Mouse (Mus musculus) cortical plate, adult 2 months (tissue): ENCODE results near the gene Pax7. TPM values are rescaled to one million over a fixed set of nuclear protein-coding genes. Genes with fewer than 3 reads are reported as not detected.

ENCODE experiments used
- H3K27ac ChIP-seq: fragments of 200-500 bp; 2 replicates; pipeline ENCODE4 v1.5.1; 2012; ENCODE audit warnings: low read length, control low read depth, inconsistent platforms; ENCODE audit not compliant: insufficient read depth
- H3K4me1 ChIP-seq: fragments of 200-500 bp; 2 replicates; pipeline ENCODE4 v1.6.1; 2011; ENCODE audit warnings: low read length; ENCODE audit not compliant: control insufficient read depth, insufficient read depth
- H3K4me3 ChIP-seq: fragments of 200-500 bp; 2 replicates; pipeline ENCODE4 v1.5.1; 2011; ENCODE audit warnings: mild to moderate bottlenecking, low read length, control low read depth; ENCODE audit not compliant: insufficient read depth
- CTCF ChIP-seq: fragments of 200-500 bp; IDR thresholded peaks from 2 replicates; pipeline ENCODE4 v1.5.1; 2011; ENCODE audit warnings: mild to moderate bottlenecking, control low read depth, low read length; ENCODE audit not compliant: insufficient read depth; ENCODE audit errors: extremely low read depth
- POLR2A ChIP-seq: fragments of 200-500 bp; IDR thresholded peaks from 2 replicates; pipeline ENCODE4 v1.6.1; 2011; ENCODE audit warnings: mild to moderate bottlenecking, low read length, control low read depth; ENCODE audit not compliant: insufficient read depth; ENCODE audit errors: extremely low read depth
- polyA plus RNA-seq: library from polyadenylated mRNA; depleted of rRNA; stranded (reverse); fragments of >200 nt; gene quantifications from 2 replicates; pipeline ENCODE4 v1.2.3, GENCODE M21; 2012

Gene Pax7
- polyA plus RNA-seq, 1 experiment, result not detected

- TF ChIP-seq POLR2A (no peak), CTCF (no peak)
- H3K4me1 ChIP-seq, result no peaks in the 10 kb centered on the region
- no peak overlapping the region for H3K4me3 ChIP-seq
- H3K27ac ChIP-seq, result no peak overlapping the region
These were observed 21.4 kb downstream of the Pax7 start for GRCm38 (mm10) chr4:139811901-139812300.

- Histone ChIP-seq H3K27ac (no peak overlapping the region), H3K4me1 (no peaks in the 10 kb centered on the region), H3K4me3 (no peak overlapping the region)
- TF ChIP-seq POLR2A, result no peak
These were observed 21.9 kb downstream of the Pax7 start for GRCm38 (mm10) chr4:139811475-139811874.

- Histone ChIP-seq H3K27ac (no peak overlapping the region), H3K4me1 (no peaks in the 10 kb centered on the region), H3K4me3 (no peak overlapping the region)
- no peak for TF ChIP-seq CTCF
- no peak for TF ChIP-seq POLR2A
These were observed 22.4 kb downstream of the Pax7 start for GRCm38 (mm10) chr4:139810762-139811438.

DNA sequence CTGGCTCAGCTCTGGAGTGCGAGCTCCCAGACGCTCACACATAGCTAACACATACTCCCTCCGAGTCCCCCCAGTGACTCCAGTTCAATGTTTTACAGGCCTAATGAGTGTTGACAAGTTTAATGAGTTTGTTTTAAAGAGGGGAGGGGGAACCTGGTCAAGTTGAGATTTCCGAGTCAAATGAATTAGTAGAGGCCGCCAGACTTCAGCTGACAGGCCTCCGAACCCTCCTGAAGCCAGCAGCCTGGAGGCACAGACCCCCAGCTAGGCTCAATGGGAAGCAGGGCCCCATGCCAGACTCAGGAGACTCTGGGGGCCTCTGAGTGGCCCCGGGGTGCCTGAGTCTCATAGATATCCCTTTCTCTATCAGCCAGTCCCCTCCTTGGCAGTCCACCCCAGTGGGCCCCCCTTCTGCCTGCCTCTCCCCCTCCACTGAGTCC lies 23.9 kb downstream of the Pax7 start:
- TF ChIP-seq CTCF (no peak), POLR2A (no peak)
- Histone ChIP-seq H3K27ac (no peak overlapping the region), H3K4me3 (no peak overlapping the region), H3K4me1 (no peaks in the 10 kb centered on the region)

DNA sequence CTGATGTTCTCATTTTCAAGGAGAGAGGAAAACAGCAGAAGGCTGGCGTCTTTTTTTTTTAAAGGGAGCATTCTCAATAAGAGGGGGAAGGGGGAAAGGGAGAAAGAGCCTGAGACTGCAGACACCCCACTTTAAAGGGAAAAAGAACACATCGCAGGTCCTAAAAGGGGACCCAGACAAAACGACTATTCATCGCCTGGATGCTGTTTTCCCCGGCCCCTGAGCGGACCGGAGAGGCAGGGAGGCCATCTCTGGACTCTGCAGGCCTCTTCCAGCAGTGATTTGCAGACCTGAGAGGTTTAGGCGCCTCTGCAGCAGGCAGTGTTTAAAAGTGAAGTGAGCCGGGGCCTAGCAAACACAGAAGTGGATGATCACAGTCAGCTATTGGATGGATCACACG lies 25.5 kb downstream of the Pax7 start:
- H3K27ac ChIP-seq, result no peak overlapping the region
- TF ChIP-seq CTCF (no peak), POLR2A (no peak)
- H3K4me3 ChIP-seq, result no peak overlapping the region
- H3K4me1 ChIP-seq, result no peaks in the 10 kb centered on the region

GRCm38 (mm10) chr4:139807191-139807808 lies 26.0 kb downstream of the Pax7 start:
- H3K4me3 ChIP-seq, result no peak overlapping the region
- no peaks in the 10 kb centered on the region for H3K4me1 ChIP-seq
- no peak overlapping the region for H3K27ac ChIP-seq
- TF ChIP-seq CTCF (no peak), POLR2A (no peak)

GRCm38 (mm10) chr4:139804896-139805295 lies 28.4 kb downstream of the Pax7 start:
- TF ChIP-seq POLR2A (no peak), CTCF (no peak)

DNA sequence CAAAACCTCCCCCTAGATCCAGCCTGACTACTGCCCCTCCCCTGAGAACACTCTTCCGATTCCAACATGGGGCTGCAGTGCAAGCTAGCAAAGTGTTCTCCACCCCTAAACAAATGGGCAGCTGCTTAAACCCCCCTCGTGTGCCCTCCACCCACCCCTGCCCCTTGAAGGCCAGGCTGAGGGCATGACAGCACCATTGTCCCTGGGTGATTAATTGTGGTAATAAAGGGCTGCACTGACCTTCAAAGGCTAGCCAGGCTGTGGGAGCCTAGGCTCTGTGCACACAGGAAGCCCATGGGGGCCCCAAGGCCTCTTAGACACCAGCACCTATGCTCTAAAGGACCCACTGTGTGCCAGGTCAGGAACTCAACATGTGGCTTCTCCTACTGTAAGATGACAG lies 29.3 kb downstream of the Pax7 start:
- H3K4me3 ChIP-seq, result no peak overlapping the region
- H3K4me1 ChIP-seq, result no peaks in the 10 kb centered on the region
- TF ChIP-seq CTCF (no peak), POLR2A (no peak)
- no peak overlapping the region for H3K27ac ChIP-seq

More at GRCm38 (mm10) chr4:139804896-139805295, 28.4 kb downstream of the Pax7 start:
- Histone ChIP-seq H3K27ac (no peak overlapping the region), H3K4me3 (no peak overlapping the region), H3K4me1 (no peaks in the 10 kb centered on the region)

DNA sequence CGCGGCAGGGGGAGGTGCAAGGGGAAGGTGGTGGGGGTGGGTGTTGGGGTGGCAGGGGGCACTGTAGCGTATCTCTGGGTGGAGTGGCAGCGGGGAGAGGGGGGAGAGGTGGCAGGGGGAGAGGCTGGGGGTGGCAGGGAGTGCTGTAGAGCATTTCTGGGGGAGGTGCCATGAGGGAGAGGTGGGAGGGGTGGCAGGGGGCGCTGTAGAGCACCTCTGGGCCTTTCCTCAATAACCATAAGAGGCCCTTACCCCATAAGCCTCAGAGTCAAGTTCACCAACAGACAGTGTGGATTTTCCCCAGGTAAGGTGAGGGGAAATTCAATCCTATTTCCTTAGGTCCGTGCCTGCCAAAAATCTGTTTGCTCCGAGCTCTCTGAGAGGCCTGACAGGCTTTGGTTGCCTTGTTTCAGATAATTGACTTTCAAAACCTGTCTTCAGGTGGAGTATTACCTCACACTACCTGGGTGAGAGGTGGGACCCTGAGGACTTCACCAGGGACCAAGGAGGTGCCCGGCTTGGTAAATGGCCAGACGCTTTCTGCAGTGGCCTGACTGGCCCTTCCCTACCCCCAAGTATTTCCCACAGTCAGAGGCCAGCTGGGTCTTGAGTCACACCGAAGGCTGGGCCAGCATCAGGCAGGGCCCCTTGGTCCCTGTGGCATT lies 33.8 kb downstream of the Pax7 start:
- no peak for TF ChIP-seq POLR2A
- no peak overlapping the region for H3K27ac ChIP-seq
- no peaks in the 10 kb centered on the region for H3K4me1 ChIP-seq
- H3K4me3 ChIP-seq, result no peak overlapping the region

GRCm38 (mm10) chr4:139797344-139797743 lies 36.0 kb downstream of the Pax7 start:
- no peak for TF ChIP-seq CTCF
- TF ChIP-seq POLR2A, result no peak
- Histone ChIP-seq H3K4me1 (no peaks in the 10 kb centered on the region), H3K4me3 (no peak overlapping the region), H3K27ac (no peak overlapping the region)
